Mouse (Mus musculus): Measurements from ENCODE around the gene Zcchc24. TPM values are rescaled to one million over a fixed set of nuclear protein-coding genes. Genes with fewer than 3 reads are reported as not detected.
A peak's percentile ranks its signal among the peaks of the same experiment; 100 is the strongest.

The Zcchc24 gene
- polyA plus RNA-seq, 1 experiment from 2014 or later = 17.0 TPM

DNA sequence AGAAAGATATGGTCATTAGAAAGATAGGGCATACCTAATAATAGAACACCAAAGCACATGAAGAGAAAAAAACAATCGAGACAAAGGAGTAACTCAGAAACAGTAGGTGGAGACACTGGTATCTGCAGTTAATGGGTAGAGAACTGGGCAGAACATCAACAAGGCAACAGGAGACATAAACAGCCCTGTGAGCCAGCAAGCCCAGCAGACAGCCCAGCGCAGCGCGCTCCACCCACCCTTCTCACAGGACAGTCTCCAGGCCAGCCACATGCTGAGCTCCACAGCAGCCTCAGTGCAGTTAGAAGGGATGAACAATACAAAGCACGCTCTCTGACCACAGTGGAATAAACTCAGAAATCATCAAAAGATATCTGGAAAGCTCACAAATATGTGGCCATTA is 15.8 kb downstream of the Zcchc24 start:
- WGBS = 31% methylated on average over 5 of the region's 5 CpGs
- Histone ChIP-seq H3K36me3 (peaks cover 41% of the 10 kb centered on the region), H3K27ac (no peak overlapping the region), H3K4me1 (peaks cover 74% of the 10 kb centered on the region), H3K4me3 (no peak overlapping the region), H3K27me3 (ENCODE audit: low read depth, poor library complexity, severe bottlenecking) (peaks cover 6% of the 10 kb centered on the region; the same call in 1 of the 2 replicates), H3K9me3 (replicated peaks) (no peaks in the 10 kb centered on the region)
- DNase-seq (ENCODE audit: low spot score) = no peak

DNA sequence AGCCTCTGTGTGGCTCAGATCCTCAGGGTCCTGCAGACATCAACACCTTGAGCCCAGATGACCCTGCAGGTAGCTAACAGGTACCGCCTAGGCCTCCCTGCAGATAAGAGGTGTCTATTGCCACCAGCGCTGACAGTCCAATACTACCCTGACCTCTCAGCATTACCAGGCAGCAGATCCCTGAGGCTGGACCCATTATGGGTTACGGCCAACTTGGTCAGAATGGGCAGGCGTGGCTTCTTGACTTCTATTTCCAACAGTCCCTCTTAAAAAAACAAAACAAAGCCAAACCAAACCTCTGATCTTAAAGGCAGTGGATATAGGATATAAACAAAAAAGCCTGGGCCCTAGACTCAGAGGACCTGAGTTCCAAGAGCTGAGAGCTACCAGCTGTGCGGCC is 17.8 kb downstream of the Zcchc24 start:
- H3K4me1 ChIP-seq = peaks cover 67% of the 10 kb centered on the region
- 91% methylated on average over 5 of the region's 5 CpGs for WGBS
- H3K4me3 ChIP-seq = no peak overlapping the region
- H3K36me3 ChIP-seq = peaks cover 42% of the 10 kb centered on the region
- H3K27me3 ChIP-seq (ENCODE audit: low read depth, poor library complexity, severe bottlenecking) = peaks cover 6% of the 10 kb centered on the region; the same call in 1 of the 2 replicates
- H3K27ac ChIP-seq = peak overlapping the region; percentile 31; the same call in 1 of the 2 replicates
- DNase-seq (ENCODE audit: low spot score) = no peak
- H3K9me3 ChIP-seq (replicated peaks) = no peaks in the 10 kb centered on the region

DNA sequence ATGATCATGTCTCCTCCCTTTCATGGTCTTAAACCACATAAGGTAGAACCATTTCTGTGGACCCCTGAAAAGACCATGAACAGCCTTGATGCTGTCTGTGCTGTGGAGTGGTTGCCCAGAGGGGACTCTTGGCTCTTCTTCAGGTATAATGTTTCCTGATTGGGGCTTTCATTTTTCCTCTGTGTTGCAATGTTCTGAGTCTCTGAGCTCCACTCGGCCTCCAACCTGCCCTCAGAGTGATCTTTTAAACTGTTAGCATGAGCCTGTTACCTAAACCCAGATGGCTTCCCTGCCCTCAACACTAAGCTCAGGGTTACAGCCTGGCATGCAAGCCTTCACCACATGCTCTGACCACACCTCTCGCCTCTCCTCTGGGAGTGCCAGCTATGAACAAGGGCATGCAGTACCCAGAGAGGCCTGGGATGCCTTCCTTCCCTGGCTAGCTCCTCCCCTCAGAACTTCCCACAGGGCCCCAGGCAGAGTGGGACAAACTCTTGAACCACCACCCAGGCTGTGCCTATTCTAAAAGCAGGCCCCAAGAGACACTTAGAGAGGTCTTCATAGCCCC is 18.3 kb downstream of the Zcchc24 start:
- Histone ChIP-seq H3K36me3 (peaks cover 42% of the 10 kb centered on the region), H3K4me3 (no peak overlapping the region), H3K27ac (peak overlapping the region; percentile 31; the same call in 1 of the 2 replicates), H3K9me3 (replicated peaks) (no peaks in the 10 kb centered on the region), H3K4me1 (peaks cover 66% of the 10 kb centered on the region), H3K27me3 (ENCODE audit: low read depth, poor library complexity, severe bottlenecking) (peaks cover under 1% of the 10 kb centered on the region; the same call in 1 of the 2 replicates)
- no peak for DNase-seq (ENCODE audit: low spot score)
- 82% methylated on average over 2 of the region's 2 CpGs for WGBS

DNA sequence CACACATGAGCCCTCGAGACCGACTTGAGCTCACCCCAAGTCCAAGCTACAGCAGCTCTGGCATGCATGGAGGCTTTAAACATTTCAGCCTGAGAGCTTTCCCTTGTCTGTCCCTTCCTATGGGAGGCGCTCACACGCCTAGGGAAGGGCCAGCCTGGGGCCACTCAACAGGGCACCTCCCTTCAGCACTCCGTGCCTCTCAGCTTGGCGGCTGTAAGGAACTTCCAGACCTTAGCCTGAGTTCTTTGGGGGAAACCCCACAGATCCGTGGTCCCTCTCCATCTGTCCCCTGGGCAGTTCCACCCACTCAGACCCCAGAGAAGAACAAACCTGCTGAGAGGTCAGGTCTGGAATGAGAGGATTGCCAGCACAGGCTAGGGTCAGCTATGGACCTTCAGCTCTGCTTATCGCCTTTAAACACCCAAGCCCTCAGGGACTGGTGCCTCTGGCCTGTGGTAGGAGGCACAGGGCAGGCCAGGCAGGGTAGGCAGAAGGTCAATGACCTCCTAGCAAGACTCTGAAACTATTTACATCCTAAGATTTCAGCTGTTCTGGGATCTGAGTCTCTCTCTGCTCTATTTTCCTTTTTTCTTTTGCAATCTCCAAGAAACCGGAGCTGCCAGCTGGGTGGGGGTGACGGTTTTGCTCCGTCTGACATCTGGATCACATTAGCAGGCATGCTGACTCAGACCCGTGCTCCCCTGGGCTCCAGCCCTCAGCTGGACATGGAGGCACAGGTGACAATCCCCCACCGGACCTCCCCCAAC is 19.5 kb downstream of the Zcchc24 start:
- Histone ChIP-seq H3K27me3 (ENCODE audit: low read depth, poor library complexity, severe bottlenecking) (no peaks in the 10 kb centered on the region), H3K27ac (peak overlapping the region; percentile 84), H3K4me1 (peaks cover 57% of the 10 kb centered on the region), H3K36me3 (peaks cover 45% of the 10 kb centered on the region), H3K9me3 (replicated peaks) (no peaks in the 10 kb centered on the region), H3K4me3 (peak overlapping the region; percentile 20)
- WGBS = 19% methylated on average over 13 of the region's 13 CpGs
- peak; percentile 82 for DNase-seq (ENCODE audit: low spot score)

DNA sequence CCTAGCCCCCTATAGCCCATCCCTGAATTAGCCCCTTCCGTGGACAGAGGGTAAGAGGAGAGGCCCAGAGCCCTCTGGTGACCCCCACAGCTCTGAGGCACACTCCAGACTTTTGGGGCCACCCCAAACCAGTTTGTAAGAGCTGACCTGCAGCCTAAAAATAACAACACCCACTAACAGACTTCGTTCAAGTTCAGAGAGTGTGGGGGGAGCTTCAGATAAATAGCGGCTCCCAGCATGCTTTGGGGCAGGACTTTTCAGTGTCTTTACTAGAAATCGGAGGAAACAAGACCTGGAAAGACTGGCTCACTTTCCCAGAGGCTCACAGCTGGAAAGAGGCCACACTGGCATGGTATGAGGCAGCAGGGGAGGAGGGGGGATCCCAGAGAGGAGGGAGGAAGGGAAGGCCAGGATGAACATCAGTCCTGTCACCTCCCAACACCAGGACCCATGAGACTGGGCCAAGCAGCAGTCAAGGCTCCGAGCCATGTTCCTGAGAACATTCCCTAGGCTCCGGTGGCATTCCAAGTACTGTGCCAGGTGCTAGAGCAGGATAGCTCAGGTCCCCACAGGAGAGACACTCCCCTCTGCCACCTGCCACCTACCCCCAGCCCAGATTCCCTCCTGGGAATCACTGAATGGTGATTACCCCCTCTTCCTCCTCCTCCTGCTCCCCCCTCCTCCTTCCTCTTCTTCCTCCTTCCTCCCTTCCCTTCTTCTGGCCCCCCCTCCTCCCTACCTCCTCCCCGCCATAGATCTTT is 20.7 kb downstream of the Zcchc24 start:
- Histone ChIP-seq H3K27ac (peak overlapping the region; percentile 84), H3K36me3 (peaks cover 49% of the 10 kb centered on the region), H3K4me1 (peaks cover 53% of the 10 kb centered on the region)

DNA sequence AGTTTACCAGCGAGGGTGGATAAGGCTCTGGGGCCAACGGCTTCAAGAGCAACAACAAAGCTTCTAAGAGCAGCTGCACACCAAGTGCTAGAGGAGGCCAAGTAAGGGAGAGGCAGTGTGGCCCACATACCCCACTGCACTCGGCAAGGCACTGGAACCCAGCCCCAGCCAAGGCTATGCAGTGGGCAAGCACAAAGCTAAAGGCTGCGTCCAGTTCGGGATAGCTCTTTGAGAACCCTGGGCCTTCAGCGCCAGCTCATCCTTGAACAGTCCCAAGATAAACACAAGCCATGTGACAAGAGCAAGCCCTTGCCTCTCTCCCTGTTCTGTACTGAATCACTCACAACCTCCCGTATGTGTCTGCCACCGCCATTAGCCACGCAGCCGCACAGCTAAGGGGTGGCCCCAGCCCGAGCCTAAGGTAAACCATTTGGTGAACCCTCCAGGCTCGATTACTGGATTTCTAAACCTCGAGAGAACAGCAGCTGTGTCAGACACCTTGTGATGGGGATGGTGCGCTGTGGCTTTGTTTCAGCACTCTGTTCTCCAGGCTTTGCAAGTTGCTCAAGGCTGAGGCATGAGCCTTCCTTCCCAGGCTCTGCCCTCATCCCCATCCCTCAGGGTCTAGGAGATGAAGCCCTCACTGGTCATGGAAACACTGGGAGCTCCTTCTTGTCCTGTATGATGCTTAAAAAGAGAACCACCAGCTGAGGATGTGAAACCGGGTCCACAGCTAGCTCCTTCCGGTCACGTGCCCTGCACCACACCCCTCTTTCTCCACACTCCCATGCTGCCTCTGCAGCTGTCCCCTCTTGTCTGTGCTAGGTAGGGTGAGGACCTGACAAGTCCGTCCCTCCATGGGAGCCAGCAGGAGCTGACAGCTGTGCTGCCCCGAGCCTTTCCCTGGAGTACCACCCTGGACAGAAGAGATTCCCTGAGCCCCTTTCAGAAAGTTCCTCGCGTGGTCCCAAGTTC is 21.6 kb downstream of the Zcchc24 start:
- DNase-seq (ENCODE audit: low spot score) = no peak
- H3K9me3 ChIP-seq (replicated peaks) = no peaks in the 10 kb centered on the region
- peak overlapping the region; percentile 84 for H3K27ac ChIP-seq
- peaks cover 51% of the 10 kb centered on the region for H3K4me1 ChIP-seq
- peaks cover 45% of the 10 kb centered on the region for H3K36me3 ChIP-seq
- WGBS = 84% methylated on average over 21 of the region's 21 CpGs
- no peaks in the 10 kb centered on the region for H3K27me3 ChIP-seq (ENCODE audit: low read depth, poor library complexity, severe bottlenecking)
- no peak overlapping the region for H3K4me3 ChIP-seq

More for the DNA sequence above, 20.7 kb downstream of the Zcchc24 start:
- H3K4me3 ChIP-seq = no peak overlapping the region
- no peak for DNase-seq (ENCODE audit: low spot score)
- 78% methylated on average over 7 of the region's 7 CpGs for WGBS
- H3K9me3 ChIP-seq (replicated peaks) = no peaks in the 10 kb centered on the region
- H3K27me3 ChIP-seq (ENCODE audit: low read depth, poor library complexity, severe bottlenecking) = no peaks in the 10 kb centered on the region

DNA sequence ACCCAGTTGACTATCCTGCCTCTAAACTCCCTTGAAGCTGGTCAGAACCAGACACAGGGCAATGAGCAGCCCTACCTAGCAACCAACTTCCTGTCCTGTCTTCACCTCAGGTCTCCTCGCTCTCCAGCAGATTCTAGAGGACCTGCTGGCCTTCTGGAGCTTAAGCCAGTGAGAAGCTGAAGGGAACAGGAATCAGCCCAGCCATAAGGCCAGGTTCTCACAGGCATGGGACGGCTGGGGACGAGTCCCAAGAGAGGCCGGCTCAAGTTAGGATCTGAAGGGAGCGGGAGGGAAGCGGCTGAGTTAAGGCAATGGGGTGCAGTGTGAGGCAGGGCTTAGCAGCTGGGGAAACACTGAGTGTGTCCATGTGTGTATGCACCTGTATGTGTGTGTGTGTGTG is 22.5 kb downstream of the Zcchc24 start:
- WGBS = 93% methylated on average over 6 of the region's 6 CpGs
- Histone ChIP-seq H3K4me1 (peaks cover 54% of the 10 kb centered on the region), H3K9me3 (replicated peaks) (no peaks in the 10 kb centered on the region), H3K27ac (no peak overlapping the region), H3K4me3 (no peak overlapping the region), H3K36me3 (peaks cover 37% of the 10 kb centered on the region), H3K27me3 (ENCODE audit: low read depth, poor library complexity, severe bottlenecking) (no peaks in the 10 kb centered on the region)
- DNase-seq (ENCODE audit: low spot score) = no peak

DNA sequence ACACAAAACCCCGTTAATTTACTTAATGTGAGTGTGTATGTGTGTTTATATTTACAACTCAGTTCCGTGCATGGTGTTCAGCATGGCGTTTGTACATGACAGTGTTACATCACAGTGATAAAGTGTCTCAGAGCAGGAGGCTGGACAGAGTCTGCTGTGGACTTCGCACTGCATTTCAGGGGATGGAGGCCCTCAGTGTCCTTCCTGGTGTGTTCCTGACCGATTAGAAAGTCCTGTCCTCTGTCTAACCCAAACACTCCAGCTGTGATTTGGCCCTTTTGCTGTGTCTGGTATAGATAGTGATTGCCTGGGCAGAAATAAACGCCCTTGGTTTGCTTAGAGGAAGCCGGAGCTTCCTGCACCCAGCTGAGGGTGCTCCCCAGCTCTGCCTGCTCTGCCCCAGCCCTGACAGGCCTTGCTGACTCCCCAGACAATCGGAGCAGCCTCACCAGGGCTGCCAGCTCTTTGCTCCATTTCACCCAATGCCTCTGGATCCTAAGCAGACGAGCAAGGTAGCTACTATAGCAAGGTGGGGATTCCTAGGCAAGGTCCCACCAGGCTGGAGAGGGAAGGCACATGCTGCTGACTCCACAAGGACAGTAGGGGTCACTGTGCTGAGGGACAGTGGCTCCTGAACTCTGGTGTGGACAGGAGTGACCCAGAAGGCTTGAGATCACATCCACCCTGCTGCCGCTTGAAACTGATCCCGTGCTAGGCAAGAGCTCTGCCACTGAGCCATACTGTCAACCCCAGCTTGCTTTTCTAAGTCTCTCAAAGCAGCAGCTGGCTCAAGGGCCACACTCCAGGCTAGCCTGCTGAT is 23.3 kb downstream of the Zcchc24 start:
- H3K36me3 ChIP-seq = peaks cover 32% of the 10 kb centered on the region; the same call in 1 of the 2 replicates
- H3K27ac ChIP-seq = peak overlapping the region; percentile 39; the same call in 1 of the 2 replicates
- no peaks in the 10 kb centered on the region for H3K9me3 ChIP-seq (replicated peaks)
- no peak overlapping the region for H3K4me3 ChIP-seq
- DNase-seq (ENCODE audit: low spot score) = no peak
- 75% methylated on average over 11 of the region's 11 CpGs for WGBS
- peaks cover 55% of the 10 kb centered on the region for H3K4me1 ChIP-seq
- H3K27me3 ChIP-seq (ENCODE audit: low read depth, poor library complexity, severe bottlenecking) = no peaks in the 10 kb centered on the region

DNA sequence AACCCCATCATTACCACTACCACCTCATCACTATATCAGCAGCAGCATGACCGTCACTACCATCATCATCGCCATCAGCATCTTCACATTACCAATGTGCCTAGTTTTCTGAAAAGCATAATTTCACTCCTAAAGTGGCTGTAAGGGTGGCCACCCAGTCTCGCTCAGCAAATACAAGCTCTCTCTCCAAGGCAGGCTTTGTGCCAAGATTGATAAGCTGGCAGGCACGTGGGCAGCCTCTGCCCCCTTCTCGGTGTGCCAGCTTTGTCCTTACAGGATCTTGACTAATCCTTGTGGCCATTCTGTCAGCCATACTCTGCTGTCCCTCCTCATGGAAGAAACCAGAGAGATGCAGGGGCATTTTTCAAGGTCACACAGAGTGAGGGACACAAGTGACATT is 25.9 kb downstream of the Zcchc24 start:
- DNase-seq (ENCODE audit: low spot score) = no peak
- Histone ChIP-seq H3K36me3 (peaks cover 32% of the 10 kb centered on the region; the same call in 1 of the 2 replicates), H3K9me3 (replicated peaks) (no peaks in the 10 kb centered on the region), H3K4me1 (peaks cover 55% of the 10 kb centered on the region), H3K27me3 (ENCODE audit: low read depth, poor library complexity, severe bottlenecking) (no peaks in the 10 kb centered on the region), H3K4me3 (no peak overlapping the region), H3K27ac (no peak overlapping the region)
- WGBS = 90% methylated on average over 5 of the region's 5 CpGs

DNA sequence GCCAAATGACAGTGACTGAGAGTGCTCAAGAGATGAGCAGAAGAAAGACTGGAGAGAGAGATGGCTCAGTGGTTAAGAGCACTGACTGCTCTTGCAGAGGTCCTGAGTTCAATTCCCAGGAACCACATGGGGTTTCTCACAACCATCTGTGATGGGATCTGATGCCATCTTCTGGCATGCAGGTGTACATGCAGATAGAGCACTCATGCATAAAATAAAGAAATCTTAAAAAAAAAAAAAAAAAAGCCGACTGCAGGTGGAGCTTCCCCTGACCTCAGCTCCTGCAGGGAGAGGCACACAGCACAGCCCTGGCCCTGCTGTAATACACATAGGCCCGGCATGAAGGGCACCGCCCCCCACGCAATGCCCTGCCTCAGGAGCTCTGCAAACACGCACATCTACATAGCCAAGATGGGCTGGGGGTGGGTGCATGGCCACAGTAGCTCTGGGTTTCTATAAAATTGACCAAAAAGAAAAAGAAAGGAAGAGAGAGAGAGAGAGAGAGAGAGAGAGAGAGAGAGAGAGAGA is 26.9 kb downstream of the Zcchc24 start:
- H3K4me1 ChIP-seq = peaks cover 54% of the 10 kb centered on the region
- WGBS = 69% methylated on average over 5 of the region's 5 CpGs
- peaks cover 32% of the 10 kb centered on the region; the same call in 1 of the 2 replicates for H3K36me3 ChIP-seq

DNA sequence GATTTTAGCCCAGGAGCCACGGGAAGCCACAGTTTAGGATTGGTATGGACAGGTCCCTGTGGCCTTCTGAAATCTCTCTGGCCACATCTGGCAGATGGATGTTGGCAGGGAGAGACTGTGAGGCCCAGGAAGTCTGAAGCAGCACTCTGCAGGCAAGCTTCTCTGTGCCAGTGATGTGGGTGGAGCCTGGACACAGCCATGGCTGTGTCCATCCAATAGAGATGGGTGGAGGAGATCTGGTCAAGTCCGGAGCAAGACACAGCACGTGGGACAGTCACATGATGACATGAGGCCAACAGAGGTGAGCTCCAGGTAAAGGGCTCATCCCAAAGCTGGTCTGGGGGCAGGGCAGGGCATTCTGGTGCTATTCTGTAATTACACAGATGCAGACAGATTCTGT is 27.6 kb downstream of the Zcchc24 start:
- Histone ChIP-seq H3K4me3 (no peak overlapping the region), H3K9me3 (replicated peaks) (no peaks in the 10 kb centered on the region), H3K27ac (peak overlapping the region; percentile 85), H3K4me1 (peaks cover 60% of the 10 kb centered on the region), H3K36me3 (peaks cover 30% of the 10 kb centered on the region; the same call in 1 of the 2 replicates), H3K27me3 (ENCODE audit: low read depth, poor library complexity, severe bottlenecking) (no peaks in the 10 kb centered on the region)
- no peak for DNase-seq (ENCODE audit: low spot score)
- 80% methylated on average over 3 of the region's 3 CpGs for whole genome bisulfite sequencing

More for the DNA sequence above, 26.9 kb downstream of the Zcchc24 start:
- no peaks in the 10 kb centered on the region for H3K9me3 ChIP-seq (replicated peaks)
- H3K4me3 ChIP-seq = no peak overlapping the region
- no peaks in the 10 kb centered on the region for H3K27me3 ChIP-seq (ENCODE audit: low read depth, poor library complexity, severe bottlenecking)
- no peak overlapping the region for H3K27ac ChIP-seq
- no peak for DNase-seq (ENCODE audit: low spot score)
